Mouse (Mus musculus) embryo, embryonic 9.5 days (tissue): ENCODE measurements around the gene Ccdc170.

Experiments
- DNase-seq: peaks from one replicate; pipeline ENCODE4 v3.0.0-alpha.2; 2017; ENCODE audit errors: extremely low spot score

The Ccdc170 gene

GRCm38 (mm10) chr10:4522116-4522515, 39.8 kb downstream of the Ccdc170 start:
- no peak for DNase-seq

- DNase-seq, result no peak
These were observed 40.8 kb downstream of the Ccdc170 start for GRCm38 (mm10) chr10:4523078-4523477.

- DNase-seq, result peak; percentile 38
These were observed 45.7 kb downstream of the Ccdc170 start for GRCm38 (mm10) chr10:4528043-4528442.

GRCm38 (mm10) chr10:4530638-4531235, 48.4 kb downstream of the Ccdc170 start:
- no peak for DNase-seq

GRCm38 (mm10) chr10:4531933-4532332, 49.6 kb downstream of the Ccdc170 start:
- DNase-seq, result no peak

- DNase-seq, result no peak
These were observed 50.4 kb downstream of the Ccdc170 start for GRCm38 (mm10) chr10:4532731-4533130.

- DNase-seq, result no peak
These were observed 51.6 kb downstream of the Ccdc170 start for GRCm38 (mm10) chr10:4533873-4534272.

GRCm38 (mm10) chr10:4545550-4545949, 63.2 kb downstream of the Ccdc170 start:
- no peak for DNase-seq

GRCm38 (mm10) chr10:4553442-4554119, 71.3 kb downstream of the Ccdc170 start:
- DNase-seq, result peak; percentile 20

GRCm38 (mm10) chr10:4556842-4557377, 74.6 kb downstream of the Ccdc170 start:
- DNase-seq, result no peak

- DNase-seq, result peak; percentile 10
These were observed 76.8 kb downstream of the Ccdc170 start for GRCm38 (mm10) chr10:4559132-4559531.

GRCm38 (mm10) chr10:4565148-4565547, 82.8 kb downstream of the Ccdc170 start:
- DNase-seq, result no peak

- no peak for DNase-seq
These were observed 88.5 kb downstream of the Ccdc170 start for GRCm38 (mm10) chr10:4570778-4571177.

- DNase-seq, result no peak
These were observed 89.0 kb downstream of the Ccdc170 start for GRCm38 (mm10) chr10:4571304-4571703.

- no peak for DNase-seq
These were observed 99.6 kb downstream of the Ccdc170 start for GRCm38 (mm10) chr10:4581905-4582304.

GRCm38 (mm10) chr10:4586691-4587090, 104.4 kb downstream of the Ccdc170 start:
- no peak for DNase-seq

GRCm38 (mm10) chr10:4589576-4589975, 107.3 kb downstream of the Ccdc170 start:
- DNase-seq, result no peak

- DNase-seq, result no peak
These were observed 108.7 kb downstream of the Ccdc170 start for GRCm38 (mm10) chr10:4590956-4591355.

GRCm38 (mm10) chr10:4593828-4594227, 111.5 kb downstream of the Ccdc170 start:
- DNase-seq, result no peak

GRCm38 (mm10) chr10:4597211-4597610, 114.9 kb downstream of the Ccdc170 start:
- no peak for DNase-seq

GRCm38 (mm10) chr10:4598244-4598842, 116.0 kb downstream of the Ccdc170 start:
- peak; percentile 27 for DNase-seq

GRCm38 (mm10) chr10:4598916-4599315, 116.6 kb downstream of the Ccdc170 start:
- no peak for DNase-seq

- no peak for DNase-seq
These were observed 117.3 kb downstream of the Ccdc170 start for GRCm38 (mm10) chr10:4599591-4599990.
